Mouse (Mus musculus) layer of hippocampus, postnatal 14 days (tissue): ENCODE results near the gene Kctd5. TPM values are rescaled to one million over a fixed set of nuclear protein-coding genes. Genes with fewer than 3 reads are reported as not detected.

Experiments used
- microRNA-seq, 2 experiments: library from miRNA; unstranded; fragments of <30 nt; microRNA quantifications; one replicate each; pipeline ENCODE4 v1.2.0; 2021
- total RNA-seq, 2 experiments: library from RNA; stranded (reverse); gene quantifications; 2 replicates each; pipeline ENCODE4 v1.2.3; 2021

Gene Kctd5
- total RNA-seq, 2 experiments from 2014 or later, result 53.0 to 53.8 TPM

Small RNA genes lying within 50 kb of the gene (microRNA-seq; reads per million reads assigned to microRNA genes)
- gene Gm27700, result 0 reads per million in 2 experiments

Other genes with a start within 250 kb of the Kctd5 start
- gene Elob, start 244.3 kb downstream of the Kctd5 start, total RNA-seq, result 100 to 1,000 TPM; 363 to 365 TPM
- not detected for gene Prss33, start 237.4 kb downstream of the Kctd5 start, total RNA-seq
- gene Prss32, start 229.6 kb downstream of the Kctd5 start, total RNA-seq, result under 1 TPM in 1 of 2 experiments, not detected in 1; 0.29 TPM
- gene Prss41, start 229.3 kb downstream of the Kctd5 start, total RNA-seq, result 1 to 10 TPM; 1.8 to 2.0 TPM
- gene Prss21, start 205.4 kb downstream of the Kctd5 start, total RNA-seq, result not detected
- gene Dcpp1, start 192.6 kb downstream of the Kctd5 start, total RNA-seq, result not detected
- gene Dcpp2, start 192.6 kb downstream of the Kctd5 start, total RNA-seq, result not detected
- gene Dcpp3, start 156.0 kb downstream of the Kctd5 start, total RNA-seq, result not detected
- gene Sbp, start 131.8 kb downstream of the Kctd5 start, total RNA-seq, result not detected
- not detected for gene Sbpl, start 118.2 kb downstream of the Kctd5 start, total RNA-seq
- gene Prss30, start 92.9 kb downstream of the Kctd5 start, total RNA-seq, result under 1 TPM in 1 of 2 experiments, not detected in 1; 0.41 TPM
- not detected for gene Prss22, start 75.4 kb downstream of the Kctd5 start, total RNA-seq
- gene Prss27, start 35.3 kb downstream of the Kctd5 start, total RNA-seq, result not detected
- gene Pdpk1, start 77.4 kb upstream of the Kctd5 start, total RNA-seq, result 100 to 1,000 TPM; 102 to 107 TPM
- 10 to 100 TPM; 27.4 to 33.7 TPM for gene Amdhd2, start 90.3 kb upstream of the Kctd5 start, total RNA-seq
- 1,000 to 10,000 TPM; 1,388 to 1,424 TPM for gene Atp6v0c, start 96.2 kb upstream of the Kctd5 start, total RNA-seq
- gene Tbc1d24, start 132.1 kb upstream of the Kctd5 start, total RNA-seq, result 10 to 100 TPM; 71.1 to 75.8 TPM
- 10 to 100 TPM; 12.3 to 12.4 TPM for gene Ntn3, start 136.0 kb upstream of the Kctd5 start, total RNA-seq
- gene Tedc2, start 147.4 kb upstream of the Kctd5 start, total RNA-seq, result 10 to 100 TPM; 10.0 to 10.2 TPM
- 1 to 10 TPM; 5.9 to 8.2 TPM for gene Ccnf, start 178.0 kb upstream of the Kctd5 start, total RNA-seq